Mouse (Mus musculus) kidney, adult 18-20 months (tissue): ENCODE results near the gene Ltbr.
A peak's percentile ranks its signal among the peaks of the same experiment; 100 is the strongest.
"Not testable (repeated sequence)": the region's sequence is repeated elsewhere in the genome, so short reads cannot be mapped to it uniquely, and the experiment has no call there.

Source experiments
- DNase-seq: peaks from one replicate; pipeline ENCODE4 v3.0.0; 2021

The Ltbr gene

GRCm38 (mm10) chr6:125309406-125309805 is 4.3 kb downstream of the Ltbr start:
- DNase-seq = no peak

- DNase-seq = no peak
These were observed 4.8 kb downstream of the Ltbr start for GRCm38 (mm10) chr6:125308921-125309320.

- DNase-seq = no peak
These were observed 6.6 kb downstream of the Ltbr start for GRCm38 (mm10) chr6:125307091-125307490.

GRCm38 (mm10) chr6:125305465-125305864 is 8.2 kb downstream of the Ltbr start:
- DNase-seq = no peak

GRCm38 (mm10) chr6:125304408-125304807 is 9.3 kb downstream of the Ltbr start:
- DNase-seq = not testable (repeated sequence)

- no peak for DNase-seq
These were observed 10.4 kb downstream of the Ltbr start for GRCm38 (mm10) chr6:125303242-125303641.

GRCm38 (mm10) chr6:125302231-125302982 is 11.3 kb downstream of the Ltbr start:
- peak; percentile 35 for DNase-seq

- DNase-seq = no peak
These were observed 12.7 kb downstream of the Ltbr start for GRCm38 (mm10) chr6:125300982-125301381.

- DNase-seq = no peak
These were observed 16.4 kb downstream of the Ltbr start for GRCm38 (mm10) chr6:125297149-125297820.

- no peak for DNase-seq
These were observed 19.6 kb downstream of the Ltbr start for GRCm38 (mm10) chr6:125294049-125294448.

GRCm38 (mm10) chr6:125292256-125292655 is 21.4 kb downstream of the Ltbr start:
- DNase-seq = no peak

- no peak for DNase-seq
These were observed 22.4 kb downstream of the Ltbr start for GRCm38 (mm10) chr6:125291329-125291728.

- no peak for DNase-seq
These were observed 25.0 kb downstream of the Ltbr start for GRCm38 (mm10) chr6:125288730-125289129.

- DNase-seq = no peak
These were observed 26.7 kb downstream of the Ltbr start for GRCm38 (mm10) chr6:125286944-125287343.

GRCm38 (mm10) chr6:125285890-125286289 is 27.8 kb downstream of the Ltbr start, which contains the start of gene Tuba3a:
TSS of gene Tuba3a (minus strand) at chr6:125286042.
- DNase-seq = no peak

- DNase-seq = no peak
These were observed 28.9 kb downstream of the Ltbr start for GRCm38 (mm10) chr6:125284751-125285150.

- DNase-seq = no peak
These were observed 29.4 kb downstream of the Ltbr start for GRCm38 (mm10) chr6:125284250-125284649.

- DNase-seq = not testable (repeated sequence)
These were observed 31.0 kb downstream of the Ltbr start for GRCm38 (mm10) chr6:125282721-125283120.

- no peak for DNase-seq
These were observed 34.0 kb downstream of the Ltbr start for GRCm38 (mm10) chr6:125279729-125280128.

GRCm38 (mm10) chr6:125274841-125275563 is 38.7 kb downstream of the Ltbr start:
- peak; percentile 59 for DNase-seq

- no peak for DNase-seq
These were observed 41.4 kb downstream of the Ltbr start for GRCm38 (mm10) chr6:125272228-125272785.

- DNase-seq = peak; percentile 93
These were observed 42.0 kb downstream of the Ltbr start for GRCm38 (mm10) chr6:125271455-125272227.
